Mouse (Mus musculus) ovary, adult 18-20 months (tissue): ENCODE data around the gene Snf8.

Experiments
- DNase-seq: peaks from one replicate; pipeline ENCODE4 v3.0.0; 2022; ENCODE audit warnings: low spot score, mixed read lengths

Snf8 gene

GRCm38 (mm10) chr11:96074351-96075176 is 39.9 kb downstream of the Snf8 start:
- DNase-seq = no peak

- no peak for DNase-seq
These were observed 40.5 kb downstream of the Snf8 start for GRCm38 (mm10) chr11:96075177-96075508.

- DNase-seq = peak; percentile 100
These were observed 41.0 kb downstream of the Snf8 start, which contains the start of gene Atp5g1 for GRCm38 (mm10) chr11:96075509-96076220. Atp5g1 (minus strand) TSS chr11:96075670.

GRCm38 (mm10) chr11:96076221-96077105 is 41.8 kb downstream of the Snf8 start:
- no peak for DNase-seq

GRCm38 (mm10) chr11:96080736-96081135 is 46.1 kb downstream of the Snf8 start:
- DNase-seq = no peak

GRCm38 (mm10) chr11:96082682-96083081 is 48.0 kb downstream of the Snf8 start:
- DNase-seq = no peak

- DNase-seq = no peak
These were observed 53.3 kb downstream of the Snf8 start for GRCm38 (mm10) chr11:96087981-96088380.

- DNase-seq = no peak
These were observed 56.4 kb downstream of the Snf8 start for GRCm38 (mm10) chr11:96091073-96091472.

- DNase-seq = no peak
These were observed 58.1 kb downstream of the Snf8 start for GRCm38 (mm10) chr11:96092674-96093291.

- DNase-seq = no peak
These were observed 58.7 kb downstream of the Snf8 start for GRCm38 (mm10) chr11:96093361-96093760.
